Mouse (Mus musculus) frontal cortex, postnatal 36 days (tissue): ENCODE results near the gene Ccdc97.
"Not testable (repeated sequence)": the region's sequence is repeated elsewhere in the genome, so short reads cannot be mapped to it uniquely, and the experiment has no call there.

Experiments
- DNase-seq, 2 experiments: peaks; one replicate each; pipeline ENCODE4 v3.0.0; 2022; ENCODE audit warnings: low spot score in 2 of 2

Gene Ccdc97

DNA sequence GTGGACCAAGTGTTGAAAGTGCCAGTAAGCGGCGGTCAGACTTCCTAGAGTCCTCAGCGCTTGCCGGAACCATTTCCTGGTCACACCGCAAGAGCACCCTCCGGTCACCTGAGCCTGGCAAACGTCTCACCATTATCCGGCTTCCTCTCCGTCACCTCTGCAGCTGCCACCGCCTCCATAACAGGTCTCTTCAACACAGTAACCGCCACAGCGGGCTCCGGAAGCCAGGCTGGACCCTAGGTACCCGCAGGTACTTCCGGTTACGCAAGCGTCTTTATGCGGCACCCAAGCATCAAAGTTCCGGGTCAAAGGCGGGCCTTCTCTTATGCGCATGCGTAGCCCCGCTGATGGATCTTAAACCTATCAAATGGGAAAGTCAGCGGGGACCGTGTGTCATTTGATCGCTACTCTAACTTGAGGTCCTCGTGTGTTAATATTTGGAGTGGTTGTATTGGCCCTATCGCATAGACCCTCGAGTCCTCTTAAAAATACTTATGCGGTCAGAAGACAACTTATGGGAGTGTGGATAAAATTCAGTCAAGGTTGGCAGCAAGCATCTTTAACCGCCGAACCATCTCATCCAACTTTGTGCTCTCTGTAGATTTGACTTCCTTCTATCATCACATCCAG is at the start of gene Ccdc97:
Gene Ccdc97, minus strand, starts transcription at position 301 of the 630 bp plus-strand sequence.
- peak; percentile 95 to 97 for DNase-seq

DNA sequence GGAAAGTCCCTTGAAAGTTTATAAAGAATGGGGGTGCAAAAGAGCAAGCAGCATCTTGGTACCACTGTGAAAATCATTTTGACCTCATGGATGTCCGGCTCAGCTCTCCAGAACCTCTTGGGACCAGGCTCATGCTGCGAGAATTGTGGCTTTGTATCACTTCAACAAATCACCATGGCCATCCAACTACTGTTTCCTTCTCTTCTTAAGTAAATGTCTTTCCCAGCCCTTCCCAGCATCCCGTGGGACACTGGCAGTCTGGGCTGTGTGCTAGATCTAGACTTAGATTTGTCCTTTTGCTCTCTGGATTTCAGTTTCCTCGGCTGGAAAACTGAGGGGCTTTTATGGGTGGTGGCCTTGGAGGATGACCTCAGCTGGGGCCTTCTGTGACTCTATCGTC is 49.3 kb upstream of the Ccdc97 start:
- no peak for DNase-seq

DNA sequence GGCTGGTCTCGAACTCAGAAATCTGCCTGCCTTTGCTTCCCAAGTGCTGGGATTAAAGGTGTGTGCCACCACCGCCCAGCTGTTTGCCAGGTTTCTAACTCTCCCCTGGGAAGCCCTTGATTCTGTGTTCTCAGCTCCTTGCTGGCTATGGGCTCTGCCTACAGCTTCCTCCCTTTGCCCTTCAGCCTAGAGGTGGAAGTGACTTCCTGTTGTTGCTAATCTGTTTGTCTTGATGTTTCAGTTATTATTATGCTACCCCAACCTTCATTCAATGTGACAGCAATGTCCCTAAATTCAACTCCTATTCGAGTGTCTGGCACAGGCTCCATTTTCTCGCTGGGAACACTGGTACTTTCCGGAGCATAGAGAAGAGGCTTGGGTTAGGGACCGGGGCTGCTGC is 47.2 kb upstream of the Ccdc97 start:
- no peak for DNase-seq

DNA sequence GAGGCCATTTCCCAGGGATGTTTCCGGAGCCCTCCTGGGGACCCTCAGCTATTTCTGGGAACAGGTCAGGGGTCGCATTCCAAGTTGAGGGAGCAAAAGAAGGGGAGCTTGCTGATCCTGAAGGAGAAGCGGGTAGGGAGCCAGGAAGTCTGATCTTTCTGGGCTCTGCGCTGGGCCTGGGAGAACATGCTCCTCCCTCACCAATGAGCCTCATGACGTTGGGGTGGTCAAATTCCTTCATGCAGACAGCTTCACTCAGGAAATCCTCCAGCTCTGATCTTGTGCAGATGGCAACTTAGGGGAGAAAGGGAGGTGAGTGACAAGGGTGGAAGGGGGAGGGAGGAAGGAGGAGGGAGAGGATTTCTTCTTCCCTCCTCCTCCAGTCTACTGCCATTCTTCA is 45.3 kb upstream of the Ccdc97 start:
- DNase-seq, result no peak

DNA sequence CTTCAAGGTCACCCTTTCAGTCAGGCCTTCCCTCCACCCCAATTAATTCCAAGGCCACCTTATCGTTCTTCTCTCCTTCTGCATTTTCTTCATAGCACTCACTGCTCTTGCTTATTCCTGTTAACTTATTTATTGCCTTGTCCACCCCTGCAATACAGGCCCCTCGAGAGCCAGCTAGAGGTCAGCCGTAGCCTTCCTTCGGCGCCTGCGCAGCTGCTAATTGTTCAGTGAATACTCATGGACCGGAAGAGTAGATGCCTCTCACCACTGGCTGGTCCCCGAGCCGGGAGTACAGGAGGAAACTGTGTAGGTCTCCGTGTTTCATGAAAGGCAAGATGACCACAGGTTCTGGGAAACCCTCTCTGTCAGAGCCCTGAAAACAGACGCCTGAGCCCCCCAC is 44.8 kb upstream of the Ccdc97 start:
- DNase-seq, result no peak

DNA sequence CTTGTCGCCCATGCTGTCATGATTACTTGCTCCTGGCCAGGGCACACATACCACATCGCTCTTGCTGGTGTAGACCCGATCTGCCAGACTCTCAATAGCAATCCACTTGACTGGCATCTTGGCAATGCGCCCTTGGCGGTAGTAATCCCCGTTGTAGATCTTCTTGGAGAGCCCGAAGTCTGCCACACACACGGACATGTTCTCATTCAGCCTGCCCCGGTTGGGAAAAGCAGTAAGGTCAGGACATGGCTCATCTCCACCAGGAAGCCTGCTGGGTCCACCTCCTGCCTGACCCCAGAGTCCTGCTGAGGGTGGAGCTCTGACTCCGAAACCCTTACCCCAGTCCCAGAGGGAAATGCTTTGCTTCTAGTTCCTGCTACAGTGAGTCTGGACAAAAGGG is 42.5 kb upstream of the Ccdc97 start:
- no peak for DNase-seq

DNA sequence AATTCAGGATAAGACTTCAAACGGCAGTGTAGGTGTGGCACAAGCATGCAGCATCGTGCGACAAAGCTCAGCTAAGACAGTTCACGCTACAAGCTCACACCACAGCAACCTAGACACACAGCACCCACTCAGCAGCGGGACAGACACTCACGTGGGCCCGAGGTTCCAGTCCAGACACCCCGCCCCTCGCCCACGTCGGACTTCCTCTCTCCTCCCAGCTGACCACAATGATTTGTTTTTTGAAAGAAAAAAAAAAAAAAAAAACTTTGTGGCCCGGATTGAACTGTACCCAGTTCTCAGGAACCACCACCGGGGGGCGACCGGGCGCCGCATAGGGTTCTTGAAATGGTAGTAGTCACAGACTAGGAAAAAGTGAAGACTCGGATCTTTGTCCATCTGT is 37.1 kb upstream of the Ccdc97 start:
- peak; percentile 80 to 89 for DNase-seq

DNA sequence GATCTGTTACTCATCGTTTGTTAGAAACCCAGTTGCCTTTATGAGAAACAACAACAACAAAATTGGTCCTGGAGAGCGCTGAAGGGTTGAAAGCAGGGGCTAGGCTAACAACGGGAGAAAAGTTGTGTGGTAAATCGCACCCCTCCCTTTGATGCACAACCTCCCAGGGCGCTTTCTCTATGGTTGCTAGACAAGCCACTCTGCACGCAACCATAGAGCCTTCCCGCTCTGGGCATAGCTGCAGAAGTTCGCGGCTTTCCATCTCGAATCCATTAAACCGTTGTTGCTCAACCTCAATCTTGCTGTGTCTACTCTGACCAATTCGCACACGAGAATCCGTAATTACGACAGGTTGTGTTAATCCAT is 36.6 kb upstream of the Ccdc97 start:
- no peak for DNase-seq

DNA sequence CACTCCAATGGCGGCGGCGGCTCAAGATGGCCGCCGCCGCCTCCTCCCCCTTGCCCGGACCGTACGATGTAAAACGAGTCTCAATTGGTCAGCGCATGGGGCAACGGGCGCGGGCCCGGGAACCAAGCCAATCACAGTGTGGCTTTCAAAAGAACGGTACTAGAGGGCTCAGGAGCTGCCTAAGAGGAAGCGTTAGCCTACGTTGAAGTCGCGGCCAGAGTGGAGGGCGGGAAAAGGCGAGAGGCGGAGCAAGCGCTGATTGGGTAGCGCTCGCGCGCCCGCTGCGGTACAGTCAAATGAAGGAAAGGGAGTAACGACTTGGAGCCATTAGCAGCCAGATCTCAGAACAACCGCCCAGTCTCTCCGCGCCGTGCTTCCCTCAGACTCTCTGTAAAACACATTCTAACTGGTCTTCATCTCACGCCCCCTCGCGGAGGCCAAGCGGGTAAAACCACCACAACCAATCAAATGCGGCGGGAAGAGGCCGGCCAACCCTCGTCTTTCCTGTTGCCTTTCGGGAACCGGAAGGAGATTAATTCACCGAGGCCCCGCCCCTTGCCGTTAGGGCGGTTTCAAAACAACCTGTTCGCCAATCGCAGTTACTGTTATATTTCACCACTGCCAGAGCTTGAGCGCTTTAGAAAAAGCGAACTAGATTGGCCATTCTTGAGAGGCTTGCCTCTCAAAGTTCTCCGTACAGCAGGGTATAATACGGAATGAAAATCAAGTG is 36.0 kb upstream of the Ccdc97 start, which contains the start of gene Hnrnpul1:
Gene Hnrnpul1, minus strand, starts transcription at position 20 of the 730 bp plus-strand sequence.
- peak; percentile 100 for DNase-seq

DNA sequence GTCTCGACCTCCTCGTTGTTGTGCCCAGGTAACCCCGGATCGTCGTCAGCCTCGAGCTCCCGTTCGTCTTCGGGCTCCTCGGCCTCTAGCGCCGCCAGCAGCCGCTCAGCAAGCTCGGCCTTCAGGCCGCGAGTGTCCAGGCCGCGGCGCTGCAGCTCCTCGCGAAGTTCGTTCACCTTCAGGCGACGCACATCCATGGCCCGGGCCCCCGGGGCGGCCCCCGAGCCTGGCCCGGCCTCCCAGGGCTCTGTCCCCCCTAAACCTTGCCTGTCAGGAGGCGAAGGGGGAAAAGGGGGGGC is 35.5 kb upstream of the Ccdc97 start:
- DNase-seq, result no peak

DNA sequence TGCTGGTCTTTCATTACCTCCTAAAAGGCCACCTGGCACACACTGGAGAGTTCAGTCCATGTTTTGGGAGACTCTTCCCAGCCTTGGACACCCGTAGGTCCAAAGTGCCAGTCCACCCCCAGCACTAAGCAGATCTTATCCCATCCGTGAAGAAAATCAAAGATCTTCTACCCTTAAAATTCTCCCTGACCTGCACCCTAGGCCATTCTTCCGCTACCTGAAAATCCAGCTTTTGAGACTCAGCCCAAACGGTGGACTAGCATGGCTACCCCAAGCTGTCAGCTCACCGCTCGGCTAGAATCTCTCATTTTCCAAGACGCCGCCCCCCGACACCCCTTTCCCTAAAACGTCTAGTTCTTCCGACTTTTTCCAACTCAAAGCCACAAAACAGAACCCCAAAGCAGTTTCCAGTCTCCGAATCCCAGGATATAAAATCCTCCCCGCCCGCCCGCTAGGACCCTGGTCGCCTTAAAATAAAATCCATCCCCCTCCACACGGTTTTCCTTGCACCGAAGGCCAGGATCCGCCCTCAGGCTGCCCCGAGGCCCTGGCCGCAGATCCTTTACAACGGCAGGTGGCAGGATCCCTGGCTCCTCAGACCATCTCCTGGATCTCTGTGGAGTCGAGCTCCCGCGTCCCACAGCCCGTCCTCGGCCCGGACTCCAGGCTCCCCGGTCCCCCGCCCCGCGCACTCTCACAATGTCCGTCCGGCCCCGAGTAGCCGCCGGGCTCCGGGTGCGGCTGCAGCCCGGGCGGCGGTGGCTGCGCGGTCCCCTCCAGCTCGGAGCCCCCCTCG is 35.0 kb upstream of the Ccdc97 start:
- DNase-seq, result no peak

DNA sequence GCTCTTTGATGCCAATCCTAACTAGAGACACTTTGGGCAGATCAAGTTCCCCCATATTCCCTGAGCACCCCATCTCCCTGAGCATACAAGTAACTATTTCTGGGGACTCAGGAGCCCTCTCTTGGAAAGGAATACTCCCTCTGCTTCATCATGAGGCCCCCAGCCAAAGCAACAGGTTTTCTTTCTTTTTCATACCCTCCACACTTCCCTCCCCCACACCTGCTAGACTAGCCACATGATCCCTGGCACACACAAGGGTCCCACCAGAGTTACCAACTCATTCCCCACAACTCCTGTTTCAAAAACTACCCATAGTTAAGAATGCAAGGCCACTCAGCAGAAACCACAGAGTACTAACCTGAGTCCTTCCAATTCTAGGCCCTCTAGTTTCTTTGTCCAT is 34.2 kb upstream of the Ccdc97 start:
- DNase-seq, result no peak

DNA sequence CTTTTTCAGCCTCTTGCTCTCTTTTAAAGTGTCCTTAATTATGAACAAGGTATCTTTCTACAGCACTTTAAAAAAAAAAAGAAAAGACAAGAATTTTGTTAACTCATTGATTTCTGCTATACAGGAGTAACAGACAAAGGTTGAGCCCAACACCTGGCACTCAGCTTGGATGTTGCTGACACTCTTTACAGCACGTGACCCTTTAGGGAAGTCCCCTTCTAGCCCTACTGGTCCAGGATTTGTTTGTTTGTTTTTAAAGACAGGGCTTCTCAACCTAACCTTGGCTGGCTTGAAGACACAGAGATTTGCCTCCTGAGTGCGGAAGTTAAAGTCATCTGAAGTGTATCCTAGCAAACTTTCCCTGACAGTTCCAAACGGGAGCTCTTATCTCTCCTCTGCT is 28.0 kb upstream of the Ccdc97 start:
- no peak for DNase-seq

DNA sequence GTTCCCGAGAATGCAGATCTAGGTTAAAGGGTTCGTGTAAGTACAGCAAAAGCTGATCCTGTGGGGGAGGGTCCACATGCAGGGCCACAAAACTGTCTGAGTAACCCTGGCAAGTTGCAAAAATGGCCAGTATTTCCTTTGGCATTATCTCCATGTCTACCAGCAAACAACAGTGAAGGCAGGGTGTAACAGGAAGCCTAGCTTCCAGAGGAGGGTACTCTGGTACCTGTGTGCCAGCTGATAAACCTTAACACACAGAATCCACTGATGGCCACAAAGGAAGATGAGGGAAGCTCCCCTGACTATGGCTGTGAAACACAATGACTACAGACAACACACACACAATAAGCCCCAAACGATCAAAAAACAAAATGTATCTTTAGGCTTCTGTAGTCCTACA is 19.4 kb upstream of the Ccdc97 start:
- no peak for DNase-seq

DNA sequence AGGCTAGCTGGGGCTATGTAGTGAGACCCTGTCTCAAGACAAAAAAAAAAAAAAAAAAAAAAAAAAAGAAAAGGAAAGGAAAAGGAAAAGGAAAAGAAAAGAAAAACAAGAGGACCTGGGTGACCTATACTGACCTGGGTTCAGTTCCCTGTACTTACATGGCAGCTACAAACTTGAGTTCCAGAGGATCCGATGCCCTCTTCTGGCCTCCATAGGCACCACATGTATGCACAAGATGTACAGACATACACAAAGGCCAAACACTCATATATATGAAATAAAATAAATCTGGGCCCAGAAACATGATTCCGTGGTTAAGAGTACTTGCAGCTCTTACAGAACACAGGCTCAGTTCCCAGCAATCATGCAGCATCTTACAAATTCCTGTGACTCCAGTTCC is 18.0 kb upstream of the Ccdc97 start:
- DNase-seq, result no peak

DNA sequence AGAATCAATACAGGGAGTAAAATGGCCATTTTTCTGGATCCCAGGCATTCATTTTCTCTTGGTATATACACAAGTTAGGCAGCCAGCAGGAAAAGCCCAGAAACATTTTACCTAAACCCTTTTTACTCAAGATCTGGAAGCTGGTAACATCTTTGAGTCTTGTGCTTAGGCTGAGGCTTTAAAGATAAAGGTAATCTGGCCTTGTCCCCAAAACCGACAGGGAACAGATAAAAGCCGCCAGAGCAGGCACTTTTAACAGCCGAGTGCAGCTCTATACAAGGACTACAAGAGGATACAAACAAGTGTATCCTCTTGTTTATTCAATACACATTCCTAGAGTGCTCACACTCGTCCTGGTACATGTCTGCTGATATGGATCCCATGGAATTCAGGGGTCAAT is 16.1 kb upstream of the Ccdc97 start:
- DNase-seq, result no peak

DNA sequence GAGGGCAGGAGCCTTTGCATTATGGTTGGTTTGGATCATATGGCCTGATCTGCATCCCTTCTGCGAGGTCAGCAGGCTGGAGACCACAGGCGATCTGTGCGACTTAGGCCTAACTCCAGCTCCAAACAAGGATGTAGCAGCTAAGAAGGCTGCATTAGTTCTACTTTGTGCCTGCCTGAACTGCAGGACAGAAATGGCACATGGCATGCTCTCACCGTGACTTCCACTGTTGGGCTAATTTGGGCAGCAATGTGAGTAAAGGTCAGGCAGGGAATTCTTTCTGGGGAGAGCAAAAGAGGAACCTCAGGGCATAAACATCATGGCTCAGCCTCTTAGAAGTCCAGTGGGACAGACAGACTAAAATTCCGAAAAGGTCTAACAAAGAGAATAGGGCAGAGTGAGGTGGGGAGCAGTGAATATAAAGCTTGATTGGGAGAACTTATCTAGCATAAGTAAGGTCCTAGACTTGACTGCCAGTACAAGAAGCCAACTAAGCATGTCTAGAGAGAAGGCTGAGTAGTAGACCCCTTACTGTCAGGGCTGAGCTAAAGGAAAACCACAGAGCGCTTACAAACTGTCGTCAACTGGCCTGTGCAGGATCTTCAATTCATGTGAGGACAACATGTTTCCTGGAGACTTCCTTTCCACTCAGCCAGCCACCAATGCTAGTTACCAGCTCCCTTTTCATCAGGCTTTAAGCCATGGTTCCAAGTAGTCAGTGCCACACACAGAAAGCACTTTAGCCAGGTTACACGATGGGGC is 12.6 kb upstream of the Ccdc97 start:
- no peak for DNase-seq

DNA sequence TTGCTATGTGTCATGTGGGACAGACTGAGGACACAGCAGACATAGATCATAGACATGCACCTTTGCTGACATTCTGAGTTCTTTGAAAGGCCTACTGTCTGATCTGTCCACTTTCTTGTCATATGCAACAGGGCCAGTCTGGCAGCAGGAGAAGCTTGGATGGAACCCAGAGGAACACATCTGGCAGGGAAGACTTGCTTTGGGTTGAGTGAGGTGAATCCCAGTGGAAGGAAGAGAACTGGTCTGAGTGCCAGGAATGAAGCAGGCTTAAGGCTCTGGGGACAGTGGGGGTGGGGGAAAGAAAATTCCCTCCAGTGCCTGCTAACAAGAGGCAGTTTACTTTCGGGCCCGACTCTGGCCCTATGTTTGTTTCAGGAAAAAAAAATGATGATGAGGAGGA is 11.0 kb upstream of the Ccdc97 start:
- DNase-seq, result no peak

DNA sequence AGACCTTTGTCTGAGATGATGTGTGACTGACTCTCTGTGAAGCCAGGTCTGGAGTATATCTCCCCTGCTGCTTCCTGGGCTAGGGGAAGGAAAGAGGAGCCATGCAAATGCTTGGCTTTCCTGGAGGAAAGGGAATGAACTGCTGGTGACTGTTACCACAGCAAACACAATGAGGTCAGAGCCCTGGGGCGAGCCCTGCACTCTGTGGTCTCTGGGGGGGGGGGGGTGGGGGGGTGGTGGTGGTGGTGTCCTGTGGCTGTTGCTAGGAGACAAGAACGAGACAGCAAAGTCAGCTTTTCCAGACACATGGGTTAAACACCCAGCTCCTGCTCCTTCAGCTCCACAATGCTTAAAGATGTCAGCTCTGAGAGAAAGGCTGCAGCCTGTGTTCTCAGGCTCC is 10.5 kb upstream of the Ccdc97 start:
- no peak for DNase-seq

DNA sequence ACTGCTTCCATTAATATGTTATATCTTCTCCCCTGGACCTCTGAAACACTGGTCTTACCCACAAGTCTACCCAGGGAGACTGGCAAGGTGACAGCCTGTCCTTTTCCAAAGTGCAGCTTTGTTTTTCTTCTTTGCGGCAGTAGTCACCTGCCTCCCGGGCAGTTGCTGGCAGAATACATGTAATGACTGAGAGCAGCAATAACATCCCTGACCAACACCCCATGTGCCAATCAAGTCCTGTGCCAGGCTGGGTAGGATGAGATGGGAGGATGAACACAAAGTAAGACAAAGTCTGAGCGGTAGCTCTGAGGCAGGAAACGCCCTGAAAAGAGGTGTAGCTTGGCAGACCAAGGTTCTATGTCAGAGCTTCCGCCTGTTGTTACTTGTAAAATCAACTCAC is 8.9 kb upstream of the Ccdc97 start:
- DNase-seq, result no peak

DNA sequence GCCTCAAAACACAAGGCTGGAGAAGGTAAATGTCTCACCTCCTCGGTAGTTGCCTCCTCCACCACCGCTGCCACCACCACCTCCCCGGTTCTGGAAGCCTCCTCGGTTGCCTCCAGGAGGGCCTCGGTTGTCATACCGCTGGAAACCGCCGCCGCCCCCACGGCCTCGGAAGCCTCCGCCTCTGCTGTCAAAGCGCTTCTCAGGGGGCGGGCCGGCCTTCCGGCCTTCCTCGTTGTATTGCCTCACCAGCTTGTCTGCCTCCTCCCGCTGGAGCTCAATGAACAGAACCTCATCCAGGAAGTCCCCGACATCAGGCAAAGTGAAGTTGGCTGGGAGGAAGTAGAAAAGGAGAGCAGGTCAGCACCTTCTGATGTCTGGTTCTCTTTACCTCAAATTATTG is 7.0 kb upstream of the Ccdc97 start:
- no peak for DNase-seq

DNA sequence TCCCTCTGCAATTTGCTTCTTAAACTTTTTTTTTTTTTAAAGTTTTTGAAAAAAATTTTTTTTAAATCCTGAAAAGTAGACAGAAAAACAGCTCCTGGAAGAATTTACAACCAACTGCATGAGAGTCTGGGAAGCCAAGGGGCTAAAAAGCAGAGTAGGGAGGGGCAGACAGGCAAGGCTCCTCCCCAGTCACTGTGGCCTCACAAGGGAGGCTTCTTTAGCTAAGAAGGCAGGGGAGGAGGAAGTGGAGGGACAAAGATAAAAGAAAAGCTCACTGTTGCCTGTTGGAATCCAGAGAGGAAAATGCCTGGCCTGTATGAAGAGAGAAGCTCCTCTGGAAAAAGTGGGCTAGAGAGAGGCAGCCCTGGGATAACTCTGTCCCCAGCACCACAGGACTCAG is 2.9 kb upstream of the Ccdc97 start:
- not testable (repeated sequence) for DNase-seq
